Mouse (Mus musculus): ENCODE measurements around the gene Gm49601.

Gene Gm49601

GRCm38 (mm10) chr16:18591047-18592018 is 34.9 kb downstream of the Gm49601 start:
- POLR2A ChIA-PET, result interaction anchor here in 2 of 4 experiments (0.6 to 1.6 kb wide), 7 partner anchors 8 to 246 kb away, joined by 3 to 5 read pairs (median 3); no protein-coding TSS in a partner anchor
- CTCF ChIA-PET, result interaction anchor here (0.6 to 1.9 kb wide), 11 partner anchors 14 to 210 kb away, joined by 3 to 7 read pairs (median 3); no protein-coding TSS in a partner anchor

- POLR2A ChIA-PET, result interaction anchor here in 3 of 4 experiments (0.6 to 2.5 kb wide), 12 partner anchors 12 to 245 kb away, joined by 3 to 7 read pairs (median 4); partner anchors contain the start of genes Cdc45 (in 1 of the 3), Gp1bb (in 1 of the 3) and Ufd1 (in 1 of the 3)
- CTCF ChIA-PET, result interaction anchor here in 3 of 4 experiments (0.7 to 1.9 kb wide), 9 partner anchors 13 to 147 kb away, joined by 3 to 7 read pairs (median 4); no protein-coding TSS in a partner anchor
Measured at GRCm38 (mm10) chr16:18589804-18590790, 36.1 kb downstream of the Gm49601 start, which contains the start of gene Tbx1. Gene Tbx1, minus strand, starts transcription at chr16:18590671.

GRCm38 (mm10) chr16:18589080-18589621 is 37.1 kb downstream of the Gm49601 start:
- CTCF ChIA-PET, result interaction anchor here in 2 of 4 experiments (0.9 to 1.9 kb wide), 3 partner anchors 118 to 146 kb away, joined by 4 to 8 read pairs (median 6); no protein-coding TSS in a partner anchor
- POLR2A ChIA-PET, result interaction anchor here in 2 of 4 experiments (0.5 to 2.5 kb wide), 7 partner anchors 9 to 222 kb away, joined by 3 to 7 read pairs (median 3); partner anchors contain the start of genes Cdc45 (in 1 of the 2), Gnb1l (in 1 of the 2), Gp1bb (in 1 of the 2) and Ufd1 (in 1 of the 2)

GRCm38 (mm10) chr16:18588738-18589055 is 37.5 kb downstream of the Gm49601 start:
- ChIA-PET CTCF (interaction anchor here in 2 of 4 experiments (0.9 to 1.9 kb wide), 4 partner anchors 29 to 145 kb away, joined by 3 to 8 read pairs (median 5); no protein-coding TSS in a partner anchor), POLR2A (interaction anchor here in 3 of 4 experiments (0.5 to 2.5 kb wide), 8 partner anchors 8 to 223 kb away, joined by 3 to 7 read pairs (median 3); partner anchors contain the start of genes Cdc45 (in 1 of the 3), Gnb1l (in 1 of the 3), Gp1bb (in 1 of the 3) and Ufd1 (in 1 of the 3))

GRCm38 (mm10) chr16:18587847-18588737 is 38.1 kb downstream of the Gm49601 start:
- CTCF ChIA-PET, result interaction anchor here in 3 of 4 experiments (0.6 to 1.9 kb wide), 7 partner anchors 30 to 161 kb away, joined by 3 to 8 read pairs (median 4); no protein-coding TSS in a partner anchor
- POLR2A ChIA-PET, result interaction anchor here in 3 of 4 experiments (0.5 to 2.5 kb wide), 13 partner anchors 8 to 223 kb away, joined by 3 to 7 read pairs (median 3); partner anchors contain the start of genes Cdc45 (in 1 of the 3), Gnb1l (in 1 of the 3), Gp1bb (in 1 of the 3) and Ufd1 (in 1 of the 3)

- POLR2A ChIA-PET, result interaction anchor here in 3 of 4 experiments (0.6 to 2.2 kb wide), 6 partner anchors 9 to 216 kb away, joined by 3 to 7 read pairs (median 4); no protein-coding TSS in a partner anchor
- CTCF ChIA-PET, result interaction anchor here in 2 of 4 experiments (0.7 to 1.7 kb wide), 4 partner anchors 31 to 144 kb away, joined by 3 to 6 read pairs (median 4); no protein-coding TSS in a partner anchor
Measured at GRCm38 (mm10) chr16:18586906-18587546, 39.2 kb downstream of the Gm49601 start.

GRCm38 (mm10) chr16:18586076-18586905 is 39.9 kb downstream of the Gm49601 start:
- ChIA-PET CTCF (interaction anchor here in 2 of 4 experiments (0.7 to 1.7 kb wide), 3 partner anchors 32 to 143 kb away, joined by 3 to 7 read pairs (median 5); no protein-coding TSS in a partner anchor), POLR2A (interaction anchor here in 2 of 4 experiments (1.1 to 1.8 kb wide), 2 partner anchors 10 to 125 kb away, joined by 3 to 7 read pairs; no protein-coding TSS in a partner anchor)

GRCm38 (mm10) chr16:18585676-18586075 is 40.6 kb downstream of the Gm49601 start:
- ChIA-PET POLR2A (interaction anchor here in 1 of 4 experiments (1.1 kb wide), 1 partner anchor 10 kb away, joined by 3 read pairs; no protein-coding TSS in a partner anchor), CTCF (interaction anchor here in 2 of 4 experiments (1.4 to 1.7 kb wide), 3 partner anchors 32 to 142 kb away, joined by 3 to 7 read pairs (median 5); no protein-coding TSS in a partner anchor)

- CTCF ChIA-PET, result interaction anchor here in 2 of 4 experiments (0.8 to 1.7 kb wide), 4 partner anchors 33 to 240 kb away, joined by 3 to 7 read pairs (median 4); no protein-coding TSS in a partner anchor
- POLR2A ChIA-PET, result interaction anchor here in 1 of 4 experiments (1.1 to 2.8 kb wide), 6 partner anchors 11 to 227 kb away, joined by 3 to 12 read pairs (median 4); partner anchors contain the start of genes Cdc45 and Ufd1
Measured at GRCm38 (mm10) chr16:18584901-18585510, 41.2 kb downstream of the Gm49601 start.

- ChIA-PET CTCF (interaction anchor here in 2 of 4 experiments (0.6 to 1.6 kb wide), 3 partner anchors 34 to 141 kb away, joined by 3 to 4 read pairs (median 3); no protein-coding TSS in a partner anchor), POLR2A (interaction anchor here in 2 of 4 experiments (0.6 to 2.8 kb wide), 9 partner anchors 8 to 779 kb away, joined by 3 to 12 read pairs (median 4); partner anchors contain the start of genes Cdc45 (in 1 of the 2) and Ufd1 (in 1 of the 2))
Measured at GRCm38 (mm10) chr16:18583673-18584357, 42.4 kb downstream of the Gm49601 start.

- POLR2A ChIA-PET, result interaction anchor here in 2 of 4 experiments (1.6 to 2.8 kb wide), 5 partner anchors 9 to 228 kb away, joined by 4 to 12 read pairs (median 4); partner anchors contain the start of genes Cdc45 (in 1 of the 2) and Ufd1 (in 1 of the 2)
- CTCF ChIA-PET, result interaction anchor here in 1 of 4 experiments (1.6 kb wide), 1 partner anchor 140 kb away, joined by 4 read pairs; no protein-coding TSS in a partner anchor
Measured at GRCm38 (mm10) chr16:18583169-18583568, 43.1 kb downstream of the Gm49601 start.

- CTCF ChIA-PET, result interaction anchor here in 2 of 4 experiments (0.6 to 1.6 kb wide), 2 partner anchors 33 to 139 kb away, joined by 3 to 4 read pairs; no protein-coding TSS in a partner anchor
Measured at GRCm38 (mm10) chr16:18582426-18583148, 43.6 kb downstream of the Gm49601 start.

More at GRCm38 (mm10) chr16:18582426-18583148, 43.6 kb downstream of the Gm49601 start:
- POLR2A ChIA-PET, result interaction anchor here in 1 of 4 experiments (1.8 to 2.8 kb wide), 2 partner anchors 13 to 41 kb away, joined by 5 to 12 read pairs; no protein-coding TSS in a partner anchor
